Mouse (Mus musculus): ENCODE results near the gene Mgat4e. TPM values are rescaled to one million over a fixed set of nuclear protein-coding genes. Genes with fewer than 3 reads are reported as not detected.

Gene Mgat4e
- polyA plus RNA-seq, 1 experiment = not detected

- no peak overlapping the region for H3K4me2 ChIP-seq (ENCODE audit: low read depth)
- TF ChIP-seq POLR2AphosphoS2 (IDR thresholded peaks at IDR 0.05; ENCODE audit: insufficient read length, low read depth) (no peak), TCF12 (IDR thresholded peaks at IDR 0.05; ENCODE audit: insufficient read depth, poor library complexity, severe bottlenecking) (no peak), REST (IDR thresholded peaks at IDR 0.05; ENCODE audit: insufficient read depth, insufficient read length) (no peak), POLR2A (IDR thresholded peaks at IDR 0.05; ENCODE audit: insufficient read length, low read depth) (no peak), CEBPB (IDR thresholded peaks at IDR 0.05; ENCODE audit: insufficient read depth, poor library complexity, severe bottlenecking) (no peak), TCF3 (IDR thresholded peaks at IDR 0.05; ENCODE audit: insufficient read length, low read depth) (no peak), MYOD1 (IDR thresholded peaks at IDR 0.05; ENCODE audit: control insufficient read depth in 1 of 3, insufficient read length in 2 of 3, low read depth in 2 of 3) (no peak)
- no peak overlapping the region for H3K4me3 ChIP-seq
- H3K36me3 ChIP-seq (ENCODE audit: control insufficient read depth, insufficient read depth) = peaks cover 6% of the 10 kb centered on the region
- H3K79me2 ChIP-seq (ENCODE audit: control insufficient read depth, insufficient read depth) = peaks cover 3% of the 10 kb centered on the region
- H3ac ChIP-seq (ENCODE audit: control insufficient read depth, insufficient read length) = no peak overlapping the region
- no peaks in the 10 kb centered on the region for H3K27me3 ChIP-seq (ENCODE audit: control insufficient read depth, insufficient read depth, insufficient read length)
Observed at GRCm38 (mm10) chr1:134506201-134506600, 43.3 kb downstream of the Mgat4e start.

- TF ChIP-seq REST (IDR thresholded peaks at IDR 0.05; ENCODE audit: insufficient read depth, insufficient read length) = no peak
- TF ChIP-seq TCF12 (IDR thresholded peaks at IDR 0.05; ENCODE audit: insufficient read depth, poor library complexity, severe bottlenecking) = no peak
- no peak for TF ChIP-seq SRF (IDR thresholded peaks at IDR 0.05; ENCODE audit: control insufficient read depth, insufficient read length, low read depth)
- TF ChIP-seq MYOG (IDR thresholded peaks at IDR 0.05; ENCODE audit: control insufficient read depth in 1 of 3, insufficient read depth in 1 of 3, insufficient read length in 2 of 3, low read depth in 2 of 3) = no peak
- no peak for TF ChIP-seq USF1 (IDR thresholded peaks at IDR 0.05; ENCODE audit: low read depth)
- TF ChIP-seq POLR2A (IDR thresholded peaks at IDR 0.05; ENCODE audit: insufficient read length, low read depth) = no peak
- no peak for TF ChIP-seq MYOD1 (IDR thresholded peaks at IDR 0.05; ENCODE audit: control insufficient read depth in 1 of 3, insufficient read length in 2 of 3, low read depth in 2 of 3)
- no peak for TF ChIP-seq CEBPB (IDR thresholded peaks at IDR 0.05; ENCODE audit: insufficient read depth, poor library complexity, severe bottlenecking)
- no peak for TF ChIP-seq POLR2AphosphoS2 (IDR thresholded peaks at IDR 0.05; ENCODE audit: insufficient read length, low read depth)
- TF ChIP-seq E2F4 (IDR thresholded peaks at IDR 0.05; ENCODE audit: insufficient read depth) = no peak
- TF ChIP-seq MAX (IDR thresholded peaks at IDR 0.05; ENCODE audit: low read depth) = no peak
- TF ChIP-seq TCF3 (IDR thresholded peaks at IDR 0.05; ENCODE audit: insufficient read length, low read depth) = no peak
- Histone ChIP-seq H3K36me3 (ENCODE audit: control insufficient read depth, insufficient read depth) (no peaks in the 10 kb centered on the region), H3K79me2 (ENCODE audit: control insufficient read depth, insufficient read depth) (peaks cover 17% of the 10 kb centered on the region), H3K27me3 (ENCODE audit: control insufficient read depth, insufficient read depth, insufficient read length) (no peaks in the 10 kb centered on the region), H3K4me2 (ENCODE audit: low read depth) (no peak overlapping the region), H3ac (ENCODE audit: control insufficient read depth, insufficient read length) (no peak overlapping the region), H3K4me3 (no peak overlapping the region)
Observed at GRCm38 (mm10) chr1:134500916-134501315, 48.6 kb downstream of the Mgat4e start.

GRCm38 (mm10) chr1:134495991-134496390, 53.5 kb downstream of the Mgat4e start:
- TF ChIP-seq SRF (IDR thresholded peaks at IDR 0.05; ENCODE audit: control insufficient read depth, insufficient read length, low read depth) = no peak
- no peak for TF ChIP-seq REST (IDR thresholded peaks at IDR 0.05; ENCODE audit: insufficient read depth, insufficient read length)
- no peak for TF ChIP-seq TCF12 (IDR thresholded peaks at IDR 0.05; ENCODE audit: insufficient read depth, poor library complexity, severe bottlenecking)
- no peak for TF ChIP-seq MYOD1 (IDR thresholded peaks at IDR 0.05; ENCODE audit: control insufficient read depth in 1 of 3, insufficient read length in 2 of 3, low read depth in 2 of 3)
- no peak for TF ChIP-seq CEBPB (IDR thresholded peaks at IDR 0.05; ENCODE audit: insufficient read depth, poor library complexity, severe bottlenecking)
- no peak for TF ChIP-seq MAX (IDR thresholded peaks at IDR 0.05; ENCODE audit: low read depth)
- TF ChIP-seq POLR2AphosphoS2 (IDR thresholded peaks at IDR 0.05; ENCODE audit: insufficient read length, low read depth) = no peak
- TF ChIP-seq TCF3 (IDR thresholded peaks at IDR 0.05; ENCODE audit: insufficient read length, low read depth) = no peak
- TF ChIP-seq POLR2A (IDR thresholded peaks at IDR 0.05; ENCODE audit: insufficient read length, low read depth) = no peak
- no peak for TF ChIP-seq E2F4 (IDR thresholded peaks at IDR 0.05; ENCODE audit: insufficient read depth)
- Histone ChIP-seq H3K36me3 (ENCODE audit: control insufficient read depth, insufficient read depth) (no peaks in the 10 kb centered on the region), H3K27me3 (ENCODE audit: control insufficient read depth, insufficient read depth, insufficient read length) (no peaks in the 10 kb centered on the region), H3K4me3 (peak overlapping the region; percentile 72), H3ac (ENCODE audit: control insufficient read depth, insufficient read length) (no peak overlapping the region), H3K79me2 (ENCODE audit: control insufficient read depth, insufficient read depth) (peaks cover 24% of the 10 kb centered on the region), H3K4me2 (ENCODE audit: low read depth) (peak overlapping the region; percentile 95)

- H3K4me3 ChIP-seq = peak overlapping the region; percentile 72
- H3ac ChIP-seq (ENCODE audit: control insufficient read depth, insufficient read length) = peak overlapping the region; percentile 40
- H3K36me3 ChIP-seq (ENCODE audit: control insufficient read depth, insufficient read depth) = peaks cover 5% of the 10 kb centered on the region
- TF ChIP-seq CEBPB (IDR thresholded peaks at IDR 0.05; ENCODE audit: insufficient read depth, poor library complexity, severe bottlenecking) = no peak
- no peak for TF ChIP-seq REST (IDR thresholded peaks at IDR 0.05; ENCODE audit: insufficient read depth, insufficient read length)
- no peak for TF ChIP-seq MAX (IDR thresholded peaks at IDR 0.05; ENCODE audit: low read depth)
- no peak for TF ChIP-seq POLR2A (IDR thresholded peaks at IDR 0.05; ENCODE audit: insufficient read length, low read depth)
- TF ChIP-seq TCF3 (IDR thresholded peaks at IDR 0.05; ENCODE audit: insufficient read length, low read depth) = no peak
- TF ChIP-seq MYOD1 (IDR thresholded peaks at IDR 0.05; ENCODE audit: control insufficient read depth in 1 of 3, insufficient read length in 2 of 3, low read depth in 2 of 3) = no peak
- H3K4me2 ChIP-seq (ENCODE audit: low read depth) = peak overlapping the region; percentile 95
- no peaks in the 10 kb centered on the region for H3K27me3 ChIP-seq (ENCODE audit: control insufficient read depth, insufficient read depth, insufficient read length)
- peaks cover 24% of the 10 kb centered on the region for H3K79me2 ChIP-seq (ENCODE audit: control insufficient read depth, insufficient read depth)
Observed at GRCm38 (mm10) chr1:134495216-134495539, 54.3 kb downstream of the Mgat4e start.

GRCm38 (mm10) chr1:134494428-134495215, 54.9 kb downstream of the Mgat4e start, which contains the start of gene Rabif:
Gene Rabif, plus strand, starts transcription at chr1:134494648.
- Histone ChIP-seq H3K4me3 (peak within 1 kb of the TSS; percentile 72), H3K79me2 (ENCODE audit: control insufficient read depth, insufficient read depth) (peaks cover 24% of the 10 kb centered on the region), H3ac (ENCODE audit: control insufficient read depth, insufficient read length) (peak within 1 kb of the TSS; percentile 40), H3K27me3 (ENCODE audit: control insufficient read depth, insufficient read depth, insufficient read length) (no peaks in the 10 kb centered on the region), H3K4me2 (ENCODE audit: low read depth) (peak within 1 kb of the TSS; percentile 95), H3K36me3 (ENCODE audit: control insufficient read depth, insufficient read depth) (peaks cover 10% of the 10 kb centered on the region)
- TF ChIP-seq POLR2AphosphoS2 (IDR thresholded peaks at IDR 0.05; ENCODE audit: insufficient read length, low read depth) = peak; percentile 98
- TF ChIP-seq CEBPB (IDR thresholded peaks at IDR 0.05; ENCODE audit: insufficient read depth, poor library complexity, severe bottlenecking) = no peak
- no peak for TF ChIP-seq MYOG (IDR thresholded peaks at IDR 0.05; ENCODE audit: control insufficient read depth in 1 of 3, insufficient read depth in 1 of 3, insufficient read length in 2 of 3, low read depth in 2 of 3)
- peak; percentile 35 for TF ChIP-seq SRF (IDR thresholded peaks at IDR 0.05; ENCODE audit: control insufficient read depth, insufficient read length, low read depth)
- no peak for TF ChIP-seq MAX (IDR thresholded peaks at IDR 0.05; ENCODE audit: low read depth)
- TF ChIP-seq POLR2A (IDR thresholded peaks at IDR 0.05; ENCODE audit: insufficient read length, low read depth) = peak; percentile 100
- TF ChIP-seq USF1 (IDR thresholded peaks at IDR 0.05; ENCODE audit: low read depth) = no peak
- no peak for TF ChIP-seq TCF3 (IDR thresholded peaks at IDR 0.05; ENCODE audit: insufficient read length, low read depth)

Data from myocyte (in vitro differentiated cells).